Mouse (Mus musculus): Measurements from ENCODE around the gene Mzf1.

The Mzf1 gene

GRCm38 (mm10) chr7:13034148-13034977 lies 20.2 kb downstream of the Mzf1 start, which contains the start of gene Chmp2a:
Chmp2a (minus strand) TSS chr7:13034807.
- DNase-seq: peak; percentile 98

GRCm38 (mm10) chr7:13033451-13034147 lies 21.0 kb downstream of the Mzf1 start:
- no peak for DNase-seq

- no peak for DNase-seq
Observed at GRCm38 (mm10) chr7:13032541-13032940, 22.0 kb downstream of the Mzf1 start.

- no peak for DNase-seq
Observed at GRCm38 (mm10) chr7:13031983-13032382, 22.6 kb downstream of the Mzf1 start.

GRCm38 (mm10) chr7:13031069-13031468 lies 23.5 kb downstream of the Mzf1 start:
- no peak for DNase-seq

GRCm38 (mm10) chr7:13028986-13029385 lies 25.6 kb downstream of the Mzf1 start:
- no peak for DNase-seq

- peak; percentile 43 for DNase-seq
Observed at GRCm38 (mm10) chr7:13025511-13026112, 29.0 kb downstream of the Mzf1 start.

GRCm38 (mm10) chr7:13024805-13025204 lies 29.8 kb downstream of the Mzf1 start:
- DNase-seq: peak; percentile 90

- DNase-seq: peak; percentile 96
Observed at GRCm38 (mm10) chr7:13023928-13024731, 30.4 kb downstream of the Mzf1 start.

GRCm38 (mm10) chr7:13022773-13023535 lies 31.6 kb downstream of the Mzf1 start:
- peak; percentile 82 for DNase-seq

GRCm38 (mm10) chr7:13015217-13015616 lies 39.3 kb downstream of the Mzf1 start:
- no peak for DNase-seq

GRCm38 (mm10) chr7:13014275-13014839 lies 40.2 kb downstream of the Mzf1 start:
- DNase-seq: no peak

GRCm38 (mm10) chr7:13013671-13014070 lies 40.9 kb downstream of the Mzf1 start:
- DNase-seq: no peak

GRCm38 (mm10) chr7:13010005-13010908 lies 44.3 kb downstream of the Mzf1 start, which contains the start of gene Zbtb45:
Zbtb45 (minus strand) TSS chr7:13010034.
- peak; percentile 52 for DNase-seq

GRCm38 (mm10) chr7:13009143-13010004 lies 45.2 kb downstream of the Mzf1 start:
- DNase-seq: peak; percentile 95

GRCm38 (mm10) chr7:13007341-13008092 lies 47.0 kb downstream of the Mzf1 start:
- peak; percentile 59 for DNase-seq

- no peak for DNase-seq
Observed at GRCm38 (mm10) chr7:13006531-13006930, 48.0 kb downstream of the Mzf1 start.

GRCm38 (mm10) chr7:13006011-13006410 lies 48.6 kb downstream of the Mzf1 start:
- peak; percentile 54 for DNase-seq

GRCm38 (mm10) chr7:13003380-13003779 lies 51.2 kb downstream of the Mzf1 start:
- no peak for DNase-seq

All from cerebellum, adult 9-11 months (tissue).